Comparison of ENCODE assay signal across 17 mouse cellular contexts in the genomic region with DNA sequence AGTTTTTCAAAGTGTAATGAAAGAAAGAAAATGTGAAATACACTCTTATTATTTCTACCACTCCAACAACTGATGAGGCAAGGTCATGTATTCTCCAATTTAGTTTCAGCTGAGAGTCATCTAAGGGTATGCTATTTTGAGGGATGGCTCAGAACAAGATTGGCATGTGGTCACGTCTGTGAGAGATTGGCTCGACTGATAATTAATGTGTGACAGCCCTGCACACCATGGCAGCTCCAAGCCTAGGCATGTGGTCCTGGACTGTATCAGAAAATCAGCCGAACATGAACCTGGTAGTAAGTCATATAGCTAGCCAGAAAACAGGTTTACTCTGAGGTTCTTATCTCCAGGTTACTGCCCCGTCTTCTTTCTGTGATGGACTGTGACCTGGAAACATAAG.
"Had no signal": no experiment of that assay in that cellular context is flagged by ENCODE, and none has a peak within 500 bp of the region (broad histone marks: within the 10 kb centered on the region; RNA-seq: fewer than 3 reads in every experiment).

No protein-coding gene starts in this region.

- H3K27me3 ChIP-seq: lung, embryonic 15.5 days; megakaryocyte, embryonic 14.5 days; midbrain, embryonic 13.5 days; midbrain, embryonic 15.5 days; neural tube, embryonic 12.5 days had no signal

- H3K9ac ChIP-seq: liver, postnatal 0 days; lung, embryonic 15.5 days; midbrain, embryonic 13.5 days; midbrain, embryonic 15.5 days; neural tube, embryonic 12.5 days had no signal

- H3K27ac ChIP-seq: lung, embryonic 15.5 days; macrophage; midbrain, embryonic 13.5 days; midbrain, embryonic 15.5 days; neural tube, embryonic 12.5 days had no signal

- DNase-seq: liver, postnatal 0 days; lung, adult 2 months; lung, postnatal 14 days; lung, postnatal 36 days; right cerebral cortex, postnatal 14 days; spleen, adult 18-20 months; thymus, adult 2 months; thymus, postnatal 25 days; thymus, postnatal 4 days had no signal

- H3K36me3 ChIP-seq: lung, embryonic 15.5 days; midbrain, embryonic 13.5 days; midbrain, embryonic 15.5 days; neural tube, embryonic 12.5 days had no signal

- H3K9me3 ChIP-seq: lung, embryonic 15.5 days; megakaryocyte, embryonic 14.5 days; midbrain, embryonic 13.5 days; midbrain, embryonic 15.5 days; neural tube, embryonic 12.5 days had no signal

- ATAC-seq: liver, postnatal 0 days; lung, postnatal 0 days; midbrain, embryonic 13.5 days; midbrain, embryonic 15.5 days had no signal

- H3K4me1 ChIP-seq: lung, embryonic 15.5 days; megakaryocyte, embryonic 14.5 days; midbrain, embryonic 13.5 days; midbrain, embryonic 15.5 days; neural tube, embryonic 12.5 days had no signal

- H3K4me3 ChIP-seq: lung, embryonic 15.5 days; megakaryocyte, embryonic 14.5 days; midbrain, embryonic 13.5 days; midbrain, embryonic 15.5 days; neural tube, embryonic 12.5 days had no signal

- H3K4me2 ChIP-seq: lung, embryonic 15.5 days; midbrain, embryonic 11.5 days; midbrain, embryonic 13.5 days; midbrain, embryonic 15.5 days; neural tube, embryonic 12.5 days had no signal
